Mouse (Mus musculus) small intestine, adult 2 months (tissue): Measurements from ENCODE around the gene Tbcb. TPM values are rescaled to one million over a fixed set of nuclear protein-coding genes. Genes with fewer than 3 reads are reported as not detected.

ENCODE experiments used
- H3K27ac ChIP-seq: fragments of 200-500 bp; 2 replicates; pipeline ENCODE4 v1.5.1; 2012; ENCODE audit warnings: low read depth, low read length, control low read depth, inconsistent platforms; ENCODE audit not compliant: insufficient read depth
- H3K27me3 ChIP-seq: fragments of 200-500 bp; 2 replicates; pipeline ENCODE4 v1.6.1; 2012; ENCODE audit warnings: mild to moderate bottlenecking, moderate library complexity, low read length, inconsistent platforms; ENCODE audit not compliant: control insufficient read depth, insufficient read depth
- H3K36me3 ChIP-seq: fragments of 200-500 bp; 2 replicates; pipeline ENCODE4 v1.6.1; 2012; ENCODE audit warnings: mild to moderate bottlenecking, low read length, control low read depth, inconsistent platforms; ENCODE audit not compliant: control insufficient read depth, insufficient read depth
- H3K4me1 ChIP-seq: fragments of 200-500 bp; 2 replicates; pipeline ENCODE4 v1.6.1; 2012; ENCODE audit warnings: low read length, inconsistent platforms, mixed read lengths; ENCODE audit not compliant: control insufficient read depth, insufficient read depth, insufficient read length
- H3K4me3 ChIP-seq: fragments of 200-500 bp; 2 replicates; pipeline ENCODE4 v1.5.1; 2012; ENCODE audit warnings: low read depth, mild to moderate bottlenecking, control low read depth, inconsistent platforms, low read length, moderate library complexity
- CTCF ChIP-seq: fragments of 200-500 bp; IDR thresholded peaks from 2 replicates; pipeline ENCODE4 v1.5.1; 2012; ENCODE audit warnings: low read depth, mild to moderate bottlenecking, control low read depth, inconsistent platforms, low read length, moderate library complexity, mixed read lengths; ENCODE audit not compliant: insufficient replicate concordance, insufficient read length; ENCODE audit errors: extremely low read depth
- POLR2A ChIP-seq: fragments of 200-500 bp; IDR thresholded peaks from 2 replicates; pipeline ENCODE4 v1.6.1; 2012; ENCODE audit warnings: low read depth, mild to moderate bottlenecking, control low read depth, inconsistent platforms, low read length, moderate library complexity
- WGBS: fragments of 180-500 bp; shearing (Covaris S2); methylation state at CpG from one replicate; pipeline ENCODE4 v1.1.7; 2018; 5-methylcytosine and 5-hydroxymethylcytosine counted together
- polyA plus RNA-seq: library from polyadenylated mRNA; depleted of rRNA; stranded (reverse); fragments of >200 nt; gene quantifications from 2 replicates; pipeline ENCODE4 v1.2.3, GENCODE M21; 2012; rRNA removed

Gene Tbcb
- 24.6 and 45.2 TPM in 2 replicates for polyA plus RNA-seq

DNA sequence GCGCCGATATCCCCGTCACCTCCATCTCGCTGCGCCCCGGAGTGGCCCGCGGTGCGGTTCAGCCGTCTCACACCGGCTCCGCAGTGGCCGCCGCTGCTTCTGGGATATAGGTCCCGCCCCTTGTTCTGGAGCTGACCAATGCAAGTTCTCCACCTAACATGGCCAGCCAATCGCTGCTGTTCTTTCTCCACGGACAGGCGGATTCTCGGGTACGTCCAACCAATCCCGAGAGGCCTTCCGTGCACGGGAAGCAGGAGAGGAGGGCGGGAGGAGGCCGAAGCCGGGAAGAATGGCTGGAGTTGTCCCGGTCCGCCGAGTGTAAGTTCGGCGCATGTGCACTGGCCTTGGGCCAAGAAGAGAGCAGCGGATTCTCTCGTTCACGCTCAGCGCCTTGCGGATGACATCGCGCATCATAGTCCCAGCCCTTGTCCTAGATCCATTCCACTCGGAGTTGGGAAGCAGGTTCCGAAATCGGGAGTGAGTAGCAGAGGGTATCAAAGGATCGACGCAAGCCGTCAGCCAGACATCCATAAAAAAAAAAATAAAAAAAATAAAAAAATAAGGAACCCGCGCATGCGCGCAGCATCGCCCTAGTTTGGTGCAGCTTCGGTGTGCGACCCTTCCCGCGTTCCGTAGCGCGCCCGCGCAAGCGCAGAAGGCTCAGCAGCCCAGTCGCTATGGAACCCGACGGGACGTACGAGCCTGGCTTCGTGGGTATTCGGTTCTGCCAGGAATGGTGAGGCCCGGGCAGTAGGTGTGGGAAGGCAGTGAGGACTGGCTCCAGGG lies at the start of gene Tbcb, which contains the start of gene Polr2i:
Gene Tbcb (minus strand): TSS at position 604 of the 786 bp plus-strand sequence.
Gene Polr2i (plus strand): TSS at position 280 of the 786 bp plus-strand sequence.
- Histone ChIP-seq H3K36me3 (peaks cover 6% of the 10 kb centered on the region), H3K4me3 (peak within 1 kb of the TSS; percentile 89), H3K27ac (peak within 1 kb of the TSS; percentile 86), H3K27me3 (no peaks in the 10 kb centered on the region), H3K4me1 (peaks cover 7% of the 10 kb centered on the region)
- under 1% methylated on average over 67 of the region's 67 CpGs for WGBS
- peak; percentile 51; the same call in 1 of the 2 replicates for TF ChIP-seq POLR2A
- no peak for TF ChIP-seq CTCF

DNA sequence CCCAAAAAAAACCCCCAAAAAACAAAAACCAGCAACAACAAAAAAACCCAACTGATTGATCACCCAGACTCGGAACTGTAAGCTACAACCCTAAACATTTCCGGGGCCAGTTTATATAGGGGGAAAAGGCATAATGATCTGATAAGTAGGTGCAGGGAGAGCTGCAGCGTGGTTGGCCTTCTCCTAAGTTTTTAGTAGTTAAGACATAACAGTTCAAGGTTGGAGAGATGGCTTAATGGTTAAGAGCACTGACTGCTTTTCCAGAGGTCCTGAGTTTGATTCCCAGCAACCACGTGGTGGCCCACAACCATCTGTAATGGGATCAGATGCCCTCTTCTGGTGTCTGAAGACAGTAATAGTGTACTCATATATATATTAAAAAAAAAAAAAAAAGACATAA lies 49.5 kb upstream of the Tbcb start:
- WGBS, result 71% methylated on average over 4 of the region's 4 CpGs

DNA sequence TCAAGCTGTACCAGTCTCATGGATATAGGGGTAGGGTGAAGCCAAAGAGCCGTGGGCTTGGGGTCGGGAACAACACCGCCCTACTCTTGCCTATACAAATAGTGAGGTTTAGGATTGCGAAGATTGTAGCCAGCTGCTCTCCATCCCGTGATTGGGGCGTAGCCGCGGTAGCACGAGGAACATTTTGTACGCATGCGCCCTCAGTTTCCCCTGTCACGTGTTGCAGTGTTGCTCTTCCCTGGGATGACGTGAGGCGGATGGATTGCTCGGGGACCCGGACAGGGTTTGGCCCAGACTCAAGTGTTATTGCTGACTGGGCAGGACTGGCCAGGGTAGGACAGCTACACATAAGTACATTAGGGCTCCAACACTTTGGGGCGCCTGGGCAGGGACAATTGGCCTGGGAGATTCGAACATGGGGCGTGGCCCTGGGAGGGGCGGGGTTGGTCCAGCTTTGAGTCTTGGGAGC lies 48.6 kb upstream of the Tbcb start:
- TF ChIP-seq POLR2A, result no peak
- no peak for TF ChIP-seq CTCF
- peak overlapping the region; percentile 99 for H3K27ac ChIP-seq
- no peaks in the 10 kb centered on the region for H3K27me3 ChIP-seq
- no peaks in the 10 kb centered on the region for H3K36me3 ChIP-seq
- H3K4me1 ChIP-seq, result peaks cover 2% of the 10 kb centered on the region
- 1% methylated on average over 20 of the region's 20 CpGs for WGBS
- H3K4me3 ChIP-seq, result peak overlapping the region; percentile 95

More for the DNA sequence above, 49.5 kb upstream of the Tbcb start:
- Histone ChIP-seq H3K36me3 (no peaks in the 10 kb centered on the region), H3K27ac (no peak overlapping the region), H3K4me3 (no peak overlapping the region), H3K4me1 (peaks cover 2% of the 10 kb centered on the region), H3K27me3 (no peaks in the 10 kb centered on the region)
- TF ChIP-seq CTCF, result no peak
- no peak for TF ChIP-seq POLR2A

DNA sequence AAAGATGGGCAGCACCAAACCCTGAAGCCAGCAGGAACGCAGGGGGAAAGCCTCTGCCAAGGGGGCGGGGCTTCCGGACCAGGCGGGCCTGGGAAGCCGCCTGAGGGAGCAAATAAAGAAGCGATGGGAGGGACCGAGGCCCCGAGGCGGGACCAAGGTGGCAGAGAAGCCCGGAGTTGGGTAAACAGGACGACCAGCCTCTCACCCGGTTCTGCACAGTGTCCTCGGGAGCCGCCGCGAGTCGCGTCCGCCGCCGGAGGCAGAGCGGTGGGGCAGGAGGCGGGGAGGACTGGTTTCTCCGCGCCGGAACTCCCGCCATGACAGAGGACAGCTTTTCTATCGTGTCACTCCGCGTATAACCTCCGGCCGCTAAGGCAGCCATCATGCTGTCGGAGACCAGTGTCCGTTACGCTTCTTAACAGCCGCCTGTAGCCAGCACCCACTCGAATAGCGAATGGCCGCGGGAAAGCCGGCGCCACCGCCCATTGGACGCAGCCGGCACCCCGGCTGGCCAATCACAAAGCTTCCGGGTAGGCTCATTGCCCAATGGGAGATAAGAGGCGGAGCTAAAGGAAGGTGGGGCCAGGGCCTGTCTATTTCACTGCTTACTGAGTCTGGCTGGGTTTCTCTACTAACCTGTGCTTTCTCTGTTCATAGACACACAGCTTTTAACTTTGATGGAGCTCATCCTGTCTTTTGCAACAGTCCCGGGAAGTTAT lies 48.0 kb upstream of the Tbcb start, which contains the start of the genes Thap8 and Wdr62:
Gene Thap8 (plus strand): TSS at position 144 of the 719 bp plus-strand sequence.
Gene Wdr62 (minus strand): TSS at position 469 of the 719 bp plus-strand sequence.
- H3K27ac ChIP-seq, result peak within 1 kb of the TSS; percentile 99
- under 1% methylated on average over 49 of the region's 49 CpGs for WGBS
- H3K36me3 ChIP-seq, result no peaks in the 10 kb centered on the region
- H3K27me3 ChIP-seq, result no peaks in the 10 kb centered on the region
- no peak for TF ChIP-seq POLR2A
- no peak for TF ChIP-seq CTCF
- H3K4me3 ChIP-seq, result peak within 1 kb of the TSS; percentile 95
- H3K4me1 ChIP-seq, result peaks cover 2% of the 10 kb centered on the region

DNA sequence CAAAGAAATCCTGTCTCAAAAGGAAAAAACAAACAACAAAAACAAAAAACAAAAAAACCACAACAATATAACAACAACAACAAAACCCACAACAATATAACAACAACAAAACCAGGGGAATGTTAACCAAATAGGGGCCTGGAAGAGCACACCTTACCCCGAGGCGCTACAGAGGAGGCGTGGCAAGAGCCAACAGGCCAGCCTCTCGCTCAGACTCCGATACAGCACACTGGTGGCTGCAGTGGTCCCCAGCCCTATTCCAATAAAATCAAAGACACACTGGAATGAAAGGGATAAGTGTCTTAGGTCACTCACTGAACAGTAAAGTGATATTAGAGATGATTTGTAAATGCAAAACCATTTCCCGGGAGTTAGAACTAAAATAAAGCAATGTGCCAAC lies 47.5 kb upstream of the Tbcb start:
- H3K4me1 ChIP-seq, result peaks cover 2% of the 10 kb centered on the region
- H3K27me3 ChIP-seq, result no peaks in the 10 kb centered on the region
- TF ChIP-seq CTCF, result no peak
- H3K4me3 ChIP-seq, result peak overlapping the region; percentile 95
- WGBS, result 1% methylated on average over 6 of the region's 6 CpGs
- H3K27ac ChIP-seq, result no peak overlapping the region
- no peaks in the 10 kb centered on the region for H3K36me3 ChIP-seq

DNA sequence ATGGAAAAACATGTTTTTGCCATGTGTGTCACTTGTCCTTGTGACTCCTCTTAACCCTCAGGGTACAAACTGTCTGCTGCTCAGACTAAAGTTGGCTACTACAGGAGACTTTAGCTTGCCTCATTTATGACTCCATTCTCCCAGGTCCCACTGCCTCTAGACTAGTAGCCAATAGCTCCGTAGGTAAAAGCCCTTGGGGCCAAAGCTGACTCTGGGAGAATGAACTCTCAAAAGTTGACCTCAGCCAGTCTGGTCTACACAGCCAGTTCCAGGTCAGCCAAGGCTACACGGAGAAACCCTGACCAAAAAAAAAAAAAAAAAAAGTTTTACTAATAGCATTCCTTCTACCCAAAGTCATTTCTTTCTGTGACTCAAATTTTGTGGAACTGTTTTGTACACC lies 46.8 kb upstream of the Tbcb start:
- Histone ChIP-seq H3K4me1 (peaks cover 2% of the 10 kb centered on the region), H3K27me3 (no peaks in the 10 kb centered on the region), H3K27ac (no peak overlapping the region), H3K4me3 (no peak overlapping the region), H3K36me3 (no peaks in the 10 kb centered on the region)
- WGBS, result 46% methylated on average over 2 of the region's 2 CpGs
- no peak for TF ChIP-seq POLR2A
- no peak for TF ChIP-seq CTCF

DNA sequence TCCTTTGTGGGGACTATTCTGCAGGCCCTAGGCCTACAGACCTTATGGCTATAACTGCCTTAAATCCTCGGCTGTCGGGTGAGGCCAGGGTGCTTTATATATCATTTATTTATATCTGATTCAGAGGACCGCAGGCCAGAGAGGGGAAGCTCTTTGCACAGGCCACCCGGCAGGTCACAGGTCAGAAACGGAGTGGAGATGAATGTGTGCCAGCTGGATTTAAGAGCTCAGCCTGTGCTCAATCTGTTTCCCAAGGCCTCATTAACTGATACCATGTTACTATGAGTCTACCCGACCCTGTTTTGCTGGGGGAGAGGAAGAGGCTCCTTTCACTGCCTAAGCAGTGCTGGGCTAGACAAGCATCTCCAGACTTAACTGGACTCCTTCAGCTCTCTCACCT lies 42.3 kb upstream of the Tbcb start:
- H3K27ac ChIP-seq, result no peak overlapping the region
- H3K27me3 ChIP-seq, result no peaks in the 10 kb centered on the region
- H3K4me1 ChIP-seq, result no peaks in the 10 kb centered on the region
- 80% methylated on average over 6 of the region's 6 CpGs for WGBS
- no peak overlapping the region for H3K4me3 ChIP-seq
- H3K36me3 ChIP-seq, result no peaks in the 10 kb centered on the region
- TF ChIP-seq POLR2A, result no peak
- no peak for TF ChIP-seq CTCF
